Mouse (Mus musculus): ENCODE data around the gene Gap43.
"Not testable (repeated sequence)": the region's sequence is repeated elsewhere in the genome, so short reads cannot be mapped to it uniquely, and the experiment has no call there.

Gap43 gene

GRCm38 (mm10) chr16:42294056-42294455 is 46.4 kb downstream of the Gap43 start:
- DNase-seq, result no peak

- no peak for DNase-seq
Measured at GRCm38 (mm10) chr16:42291572-42291971, 48.9 kb downstream of the Gap43 start.

GRCm38 (mm10) chr16:42284005-42284404 is 56.4 kb downstream of the Gap43 start:
- DNase-seq, result no peak

- no peak for DNase-seq
Measured at GRCm38 (mm10) chr16:42277713-42278112, 62.7 kb downstream of the Gap43 start.

- DNase-seq, result no peak
Measured at GRCm38 (mm10) chr16:42277268-42277667, 63.2 kb downstream of the Gap43 start.

- DNase-seq, result peak; percentile 80
Measured at GRCm38 (mm10) chr16:42276216-42277141, 64.0 kb downstream of the Gap43 start.

- no peak for DNase-seq
Measured at GRCm38 (mm10) chr16:42275518-42276215, 64.8 kb downstream of the Gap43 start.

GRCm38 (mm10) chr16:42271213-42271612 is 69.2 kb downstream of the Gap43 start:
- DNase-seq, result no peak

GRCm38 (mm10) chr16:42269587-42269967 is 70.9 kb downstream of the Gap43 start:
- DNase-seq, result no peak

- DNase-seq, result peak; percentile 62
Measured at GRCm38 (mm10) chr16:42268843-42269586, 71.4 kb downstream of the Gap43 start.

GRCm38 (mm10) chr16:42265185-42265584 is 75.3 kb downstream of the Gap43 start:
- no peak for DNase-seq

GRCm38 (mm10) chr16:42262935-42263542 is 77.4 kb downstream of the Gap43 start:
- no peak for DNase-seq

- peak; percentile 67 for DNase-seq
Measured at GRCm38 (mm10) chr16:42255693-42256092, 84.8 kb downstream of the Gap43 start.

GRCm38 (mm10) chr16:42255222-42255621 is 85.2 kb downstream of the Gap43 start:
- no peak for DNase-seq

- no peak for DNase-seq
Measured at GRCm38 (mm10) chr16:42252252-42252651, 88.2 kb downstream of the Gap43 start.

GRCm38 (mm10) chr16:42244121-42244520 is 96.3 kb downstream of the Gap43 start:
- DNase-seq, result not testable (repeated sequence)

GRCm38 (mm10) chr16:42231306-42231705 is 109.1 kb downstream of the Gap43 start:
- DNase-seq, result no peak

Measured in right cerebral cortex, adult 18-20 months (tissue).